Mouse (Mus musculus) cerebral cortex, adult 2 months (tissue): Measurements from ENCODE around the gene Arrb2.

Experiments used
- WGBS: fragments of 180-500 bp; shearing (Covaris S2); methylation state at CpG from one replicate; pipeline ENCODE4 v1.1.7; 2018; 5-methylcytosine and 5-hydroxymethylcytosine counted together

Arrb2 gene

GRCm38 (mm10) chr11:70432048-70432894 lies at the start of gene Arrb2:
Arrb2 (plus strand) TSS chr11:70432635.
- WGBS = 1% methylated on average over 71 of the region's 75 CpGs

GRCm38 (mm10) chr11:70384136-70384535 lies 48.3 kb upstream of the Arrb2 start:
- WGBS = 94% methylated on average over 3 of the region's 3 CpGs

GRCm38 (mm10) chr11:70387436-70387835 lies 45.0 kb upstream of the Arrb2 start:
- 81% methylated on average over 5 of the region's 5 CpGs for WGBS

DNA sequence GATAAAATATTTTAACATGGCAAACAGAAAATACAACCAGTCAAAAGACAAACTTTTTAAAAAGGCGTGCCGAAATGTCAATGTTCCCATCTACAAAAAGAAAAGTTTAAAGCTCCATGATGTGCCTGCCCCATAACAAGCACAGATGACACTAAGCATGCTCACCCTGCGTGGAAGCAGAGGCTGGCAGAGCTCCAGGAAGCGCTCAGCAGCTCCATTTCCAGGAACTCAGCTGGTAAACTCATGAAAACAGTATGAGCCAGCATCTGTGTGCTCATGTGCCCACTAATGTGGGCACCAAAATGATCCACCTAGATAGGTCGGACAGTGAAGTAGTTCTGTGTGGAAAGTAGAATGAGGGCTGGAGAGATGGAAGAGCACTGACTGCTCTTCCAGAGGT lies 43.0 kb upstream of the Arrb2 start:
- WGBS = 76% methylated on average over 5 of the region's 5 CpGs

- WGBS = 35% methylated on average over 2 of the region's 2 CpGs
Observed at GRCm38 (mm10) chr11:70403598-70403997, 28.8 kb upstream of the Arrb2 start.

GRCm38 (mm10) chr11:70409594-70410296 lies 22.7 kb upstream of the Arrb2 start, which contains the start of gene Pelp1:
Pelp1 (minus strand) TSS chr11:70410031.
- WGBS = under 1% methylated on average over 59 of the region's 59 CpGs

DNA sequence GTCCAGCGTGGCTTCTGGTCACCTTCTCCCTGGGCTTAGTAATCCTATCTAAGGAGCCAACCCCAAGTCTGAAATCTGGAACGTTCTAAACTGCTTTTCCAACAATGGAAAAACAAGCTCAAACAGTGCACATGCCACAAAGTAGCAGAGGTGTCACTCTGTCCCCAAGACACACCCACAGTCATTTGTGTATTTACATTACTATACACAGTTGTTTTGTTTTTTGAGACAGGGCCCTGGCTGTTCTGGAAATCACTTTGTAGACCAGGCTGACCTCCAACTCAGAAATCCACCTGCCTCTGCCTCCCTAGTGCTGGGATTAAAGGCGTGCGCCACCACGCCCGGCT lies 22.2 kb upstream of the Arrb2 start:
- 64% methylated on average over 6 of the region's 6 CpGs for WGBS

DNA sequence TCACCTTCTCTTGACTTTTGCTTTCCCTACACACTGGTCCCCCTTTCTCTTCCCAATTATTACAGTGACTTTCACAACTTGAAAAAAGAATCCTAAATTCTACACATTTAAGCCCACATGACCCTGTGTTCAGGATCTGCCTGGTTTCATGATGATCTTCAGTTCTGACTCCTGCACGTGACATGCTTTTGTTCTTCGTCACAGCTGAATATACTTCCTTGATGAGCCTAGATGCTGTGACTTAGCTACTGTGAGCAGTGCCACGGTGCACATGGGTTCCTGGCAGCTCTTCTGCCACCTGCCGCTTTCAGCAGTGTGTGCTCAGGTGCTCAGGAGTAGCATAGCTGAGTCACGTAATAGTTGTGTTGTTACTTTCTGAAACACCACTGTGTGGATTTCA lies 19.8 kb upstream of the Arrb2 start:
- WGBS = 79% methylated on average over 5 of the region's 5 CpGs

- WGBS = 16% methylated on average over 3 of the region's 3 CpGs
Observed at GRCm38 (mm10) chr11:70413961-70414360, 18.5 kb upstream of the Arrb2 start.

DNA sequence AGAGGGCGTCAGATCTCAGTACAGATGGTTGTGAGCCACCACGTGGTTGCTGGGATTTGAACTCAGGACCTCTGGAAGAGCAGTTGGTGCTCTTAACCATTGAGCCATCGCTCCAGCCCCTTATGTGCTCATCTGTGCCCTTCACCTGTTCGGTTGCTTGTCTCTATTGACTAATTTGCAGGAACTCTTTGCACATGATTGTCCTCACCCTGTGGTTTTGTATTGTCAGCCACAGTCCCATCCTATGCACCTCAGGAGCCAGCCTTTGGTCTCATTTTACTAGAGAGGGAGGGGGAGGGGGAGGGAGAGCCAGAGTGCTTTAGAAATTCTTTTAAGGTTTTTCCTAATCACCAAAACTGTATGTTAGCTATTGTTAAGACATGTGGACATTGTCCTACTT lies 14.2 kb upstream of the Arrb2 start:
- 70% methylated on average over 4 of the region's 4 CpGs for WGBS

DNA sequence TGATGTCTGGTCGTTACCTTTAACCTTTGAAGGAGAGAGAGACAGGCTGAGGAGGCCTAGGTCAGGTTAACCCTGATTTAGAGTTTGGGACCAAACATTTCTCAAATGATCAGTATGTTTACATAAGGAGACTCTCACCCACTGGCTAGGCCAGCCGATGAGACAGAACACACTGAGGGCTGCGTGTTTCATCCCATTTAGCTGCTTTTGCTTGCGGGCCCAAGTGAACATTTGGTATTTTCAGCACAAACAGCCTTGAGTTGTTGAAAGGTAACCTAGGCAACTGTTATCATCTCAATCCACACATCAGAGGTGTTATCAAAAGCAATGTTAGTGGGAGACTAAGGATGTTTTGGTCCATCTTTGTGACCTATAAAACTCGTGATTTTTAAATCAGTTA lies 12.9 kb upstream of the Arrb2 start:
- 58% methylated on average over 5 of the region's 5 CpGs for WGBS

GRCm38 (mm10) chr11:70426598-70426997 lies 5.8 kb upstream of the Arrb2 start:
- WGBS = 67% methylated on average over 6 of the region's 6 CpGs

DNA sequence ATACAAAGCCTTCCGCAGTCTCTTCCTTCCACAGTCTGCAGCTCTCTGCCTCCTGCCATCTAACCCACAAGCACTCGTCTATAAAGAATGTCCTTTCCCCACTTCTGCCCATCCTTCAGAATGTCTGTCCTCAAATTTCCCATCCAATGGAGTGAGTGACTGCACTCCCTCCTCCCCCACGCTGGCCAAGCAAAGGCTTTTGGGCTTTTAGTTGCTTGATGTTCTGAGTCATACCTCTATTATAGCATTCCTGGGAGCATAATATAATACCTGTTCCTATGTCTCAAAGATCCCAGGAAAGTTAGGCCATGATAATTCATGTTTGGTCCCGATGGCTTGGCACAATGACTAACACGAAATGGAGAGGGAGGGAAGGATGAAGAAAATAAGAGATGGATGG lies 861 bp upstream of the Arrb2 start:
- WGBS = 27% methylated on average over 5 of the region's 5 CpGs

DNA sequence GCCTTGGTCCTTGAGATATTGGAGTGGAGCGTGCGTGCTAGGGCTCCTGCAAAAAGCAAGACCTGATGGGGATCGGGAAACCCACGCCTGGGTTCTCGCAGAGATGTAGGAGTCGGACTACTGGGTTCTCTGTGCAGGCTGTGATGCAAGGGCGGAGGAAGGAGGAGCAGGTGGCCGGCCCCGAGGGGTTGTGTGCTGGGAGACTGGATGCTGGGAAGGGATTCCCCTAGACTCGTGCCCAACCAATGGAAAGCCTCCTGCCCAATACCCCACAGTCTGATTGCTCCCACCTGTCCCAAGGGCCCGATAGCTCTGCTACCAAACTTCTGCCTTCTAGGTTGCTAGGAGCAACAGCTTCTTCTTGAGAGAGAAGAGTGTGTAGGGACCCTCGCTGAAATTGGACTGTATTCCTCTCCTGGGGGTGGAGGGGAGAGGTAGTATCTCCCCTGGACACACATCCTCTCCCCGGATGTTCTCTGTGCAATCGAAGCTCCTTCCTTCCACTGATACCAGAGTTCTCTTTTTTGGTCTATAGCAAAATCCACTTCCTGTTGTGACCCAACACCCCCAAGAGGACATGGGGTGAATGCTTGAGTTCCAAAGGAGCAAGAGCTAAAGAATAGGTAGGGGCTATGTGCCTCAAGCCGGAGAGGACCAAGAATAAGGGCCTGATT lies 597 bp downstream of the Arrb2 start:
- WGBS = 4% methylated on average over 15 of the region's 15 CpGs

DNA sequence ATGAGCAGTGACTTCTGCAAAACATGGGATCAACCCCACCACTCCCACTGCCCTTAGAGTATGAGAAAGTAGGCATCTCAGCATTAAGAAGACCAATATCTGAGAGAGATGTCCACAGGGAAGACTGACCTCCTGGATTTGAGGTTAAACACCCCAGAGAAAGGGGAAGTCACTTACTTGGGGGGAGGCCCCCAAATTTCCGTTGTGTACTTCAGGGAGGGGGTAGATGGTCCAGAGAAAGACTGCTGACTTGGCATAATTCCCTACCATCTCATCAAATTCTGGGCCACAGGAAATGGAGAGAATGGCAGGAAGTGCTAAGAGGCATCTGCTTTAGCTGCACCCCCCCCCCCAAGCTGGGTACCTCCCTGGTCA lies 1.1 kb downstream of the Arrb2 start:
- WGBS = 54% methylated on average over 1 of the region's 1 CpGs

DNA sequence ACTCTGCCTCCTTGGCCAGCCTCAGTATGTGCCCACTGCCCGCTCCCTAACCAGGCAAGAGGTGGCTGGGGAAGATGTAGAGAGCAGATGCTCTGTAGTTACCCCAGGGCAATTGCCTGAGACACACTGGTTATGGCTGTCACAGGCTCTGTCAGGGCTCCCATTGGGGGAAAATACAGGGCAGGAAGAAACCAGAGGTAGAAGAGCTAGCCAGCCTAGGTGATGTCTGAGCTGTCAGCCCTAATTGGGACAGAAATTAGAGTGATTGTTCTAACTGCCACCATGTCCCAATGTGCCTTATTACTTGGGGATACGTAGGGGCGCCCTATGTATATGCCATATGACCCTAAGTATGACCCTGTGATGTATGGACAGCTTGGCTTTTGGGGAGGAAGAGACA lies 1.5 kb downstream of the Arrb2 start:
- 90% methylated on average over 3 of the region's 3 CpGs for WGBS

DNA sequence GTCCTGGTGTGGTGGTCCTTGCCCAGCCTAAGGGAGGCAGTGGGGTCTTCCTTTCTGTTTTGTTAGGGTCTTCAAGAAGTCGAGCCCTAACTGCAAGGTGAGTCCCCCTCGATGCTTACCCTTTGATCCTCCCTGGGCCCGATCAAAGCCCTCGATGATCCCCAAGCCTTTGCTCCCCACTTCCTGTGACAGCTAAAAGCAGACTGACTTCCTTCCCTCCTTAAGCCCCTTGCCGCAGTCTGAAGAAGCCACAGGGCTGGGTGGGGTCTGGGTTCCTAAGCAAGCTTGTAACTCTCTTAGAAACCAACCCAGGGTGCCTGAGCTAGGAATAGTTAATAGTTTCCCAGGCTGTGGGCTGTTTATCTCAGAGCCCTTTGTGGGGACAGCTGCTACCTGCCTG lies 3.0 kb downstream of the Arrb2 start:
- 89% methylated on average over 5 of the region's 5 CpGs for WGBS

- 87% methylated on average over 6 of the region's 6 CpGs for WGBS
Observed at GRCm38 (mm10) chr11:70437426-70437825, 5.0 kb downstream of the Arrb2 start.

GRCm38 (mm10) chr11:70438728-70439374 lies 6.4 kb downstream of the Arrb2 start:
- 89% methylated on average over 7 of the region's 7 CpGs for WGBS

- 93% methylated on average over 4 of the region's 4 CpGs for WGBS
Observed at GRCm38 (mm10) chr11:70440637-70441036, 8.2 kb downstream of the Arrb2 start.

- 92% methylated on average over 7 of the region's 7 CpGs for WGBS
Observed at GRCm38 (mm10) chr11:70441882-70442281, 9.4 kb downstream of the Arrb2 start.

- 84% methylated on average over 3 of the region's 3 CpGs for WGBS
Observed at GRCm38 (mm10) chr11:70443964-70444363, 11.5 kb downstream of the Arrb2 start.
